Mouse (Mus musculus): ENCODE measurements at regions not wholly inside any gene's neighbourhood (a gene's known extent, or its start where the extent isn't known, plus 50 kb on each side); places are given as distances from the start of the nearest gene placed in this dataset.

DNA sequence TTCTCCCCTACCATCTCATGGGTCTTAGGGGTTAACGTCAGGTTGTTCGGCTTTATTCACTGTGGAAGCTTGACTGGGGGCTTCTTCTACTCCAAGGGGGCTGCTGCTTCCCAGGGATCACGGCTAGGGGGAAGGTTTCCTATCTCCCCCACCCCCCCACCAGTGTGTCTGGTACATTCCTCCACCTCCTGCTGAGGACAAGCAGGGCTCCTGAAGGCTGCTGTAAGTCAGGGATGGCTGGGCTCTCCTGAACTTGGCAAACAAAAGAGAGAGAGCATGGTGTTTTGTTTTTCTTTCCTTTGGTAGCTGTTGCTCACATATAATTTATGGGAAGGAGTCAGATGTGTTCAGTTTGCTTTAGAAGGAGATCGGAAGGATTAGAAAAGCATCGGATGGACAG lies 54.7 kb upstream of the Commd3 start:
- Histone ChIP-seq H3K9ac (no peak overlapping the region), H3K27me3 (replicated peaks) (no peaks in the 10 kb centered on the region; the same call in none of the 2 replicates), H3K36me3 (no peaks in the 10 kb centered on the region), H3K4me1 (no peaks in the 10 kb centered on the region), H3K9me3 (replicated peaks) (no peaks in the 10 kb centered on the region), H3K4me3 (no peak overlapping the region), H3K27ac (no peak overlapping the region), H3K4me2 (no peak overlapping the region)
- WGBS (ENCODE audit: insufficient replicate concordance) = 47% methylated on average over 5 of the region's 5 CpGs
- ATAC-seq = no peak

DNA sequence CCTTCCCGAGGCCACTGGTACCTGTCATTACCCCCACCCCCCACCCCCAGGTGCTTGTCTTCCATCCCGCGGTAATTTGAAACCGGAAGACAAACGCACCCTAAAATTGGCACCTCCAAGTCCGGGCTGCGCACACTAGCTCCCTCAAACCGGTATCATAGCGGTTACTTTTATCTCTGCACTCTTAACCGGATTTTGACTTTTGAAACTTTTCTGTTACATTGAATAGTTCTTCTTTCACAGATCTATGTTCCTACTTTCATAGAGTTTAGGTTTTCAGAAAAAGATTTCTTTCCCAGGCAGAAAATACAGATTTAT lies 62.4 kb upstream of the Commd3 start:
- Histone ChIP-seq H3K4me3 (peak overlapping the region; percentile 50), H3K4me1 (peaks cover 16% of the 10 kb centered on the region), H3K27ac (no peak overlapping the region), H3K4me2 (peak overlapping the region; percentile 75), H3K36me3 (no peaks in the 10 kb centered on the region), H3K27me3 (replicated peaks) (peaks cover 43% of the 10 kb centered on the region), H3K9me3 (replicated peaks) (no peaks in the 10 kb centered on the region), H3K9ac (no peak overlapping the region)
- ATAC-seq = no peak
- WGBS (ENCODE audit: insufficient replicate concordance) = 7% methylated on average over 10 of the region's 10 CpGs

GRCm38 (mm10) chr2:18609075-18609867 lies 62.9 kb upstream of the Commd3 start:
- Histone ChIP-seq H3K9me3 (replicated peaks) (no peaks in the 10 kb centered on the region), H3K4me2 (peak overlapping the region; percentile 75), H3K27me3 (replicated peaks) (peaks cover 44% of the 10 kb centered on the region), H3K4me1 (peaks cover 16% of the 10 kb centered on the region), H3K4me3 (peak overlapping the region; percentile 50), H3K27ac (no peak overlapping the region), H3K9ac (peak overlapping the region; percentile 34; the same call in 1 of the 2 replicates), H3K36me3 (no peaks in the 10 kb centered on the region)
- WGBS (ENCODE audit: insufficient replicate concordance) = 2% methylated on average over 51 of the region's 51 CpGs
- ATAC-seq = no peak

GRCm38 (mm10) chr2:18608260-18609074 lies 63.7 kb upstream of the Commd3 start:
- peak overlapping the region; percentile 34 for H3K9ac ChIP-seq
- WGBS (ENCODE audit: insufficient replicate concordance) = 2% methylated on average over 29 of the region's 29 CpGs
- H3K27me3 ChIP-seq (replicated peaks) = peaks cover 46% of the 10 kb centered on the region
- ATAC-seq = peak; percentile 63
- no peak overlapping the region for H3K27ac ChIP-seq
- peak overlapping the region; percentile 75 for H3K4me2 ChIP-seq
- no peaks in the 10 kb centered on the region for H3K9me3 ChIP-seq (replicated peaks)
- H3K4me1 ChIP-seq = peaks cover 16% of the 10 kb centered on the region
- H3K4me3 ChIP-seq = peak overlapping the region; percentile 50
- H3K36me3 ChIP-seq = no peaks in the 10 kb centered on the region

DNA sequence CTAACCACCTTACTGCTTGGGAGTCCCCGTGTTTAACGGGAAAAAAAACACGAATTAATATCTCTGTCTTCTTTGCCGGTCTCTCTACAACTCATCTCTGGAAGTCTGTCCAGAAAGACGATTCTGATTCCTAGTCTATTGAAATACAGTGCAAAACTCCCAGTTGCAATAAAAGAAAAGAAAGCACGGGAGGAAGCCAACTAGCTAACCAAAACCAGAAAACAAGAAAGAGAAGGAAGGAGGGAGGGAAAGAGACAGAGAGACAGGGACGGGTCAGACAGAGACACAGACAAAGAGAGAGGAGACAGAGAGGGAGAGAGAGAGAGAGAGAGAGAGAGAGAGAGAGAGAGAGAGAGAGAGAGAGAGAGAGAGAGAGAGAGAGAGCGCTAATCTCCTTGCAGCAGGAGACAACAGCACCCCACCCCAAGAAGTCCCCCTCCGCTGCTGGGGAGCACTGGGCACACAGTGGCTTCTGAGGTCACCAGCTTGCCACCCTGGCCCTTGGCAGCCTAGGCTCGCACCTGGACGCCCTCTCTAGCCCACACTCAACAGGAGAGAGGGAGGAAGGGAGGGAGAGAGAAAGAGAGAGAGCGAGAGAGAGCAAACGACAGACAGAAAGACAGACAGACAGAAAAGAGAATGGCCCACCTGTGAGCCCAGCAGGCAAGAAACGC lies 64.5 kb upstream of the Commd3 start:
- Histone ChIP-seq H3K36me3 (no peaks in the 10 kb centered on the region), H3K9me3 (replicated peaks) (no peaks in the 10 kb centered on the region), H3K9ac (peak overlapping the region; percentile 34), H3K4me3 (peak overlapping the region; percentile 50), H3K4me1 (peaks cover 16% of the 10 kb centered on the region), H3K4me2 (peak overlapping the region; percentile 75), H3K27ac (no peak overlapping the region), H3K27me3 (replicated peaks) (peaks cover 46% of the 10 kb centered on the region)
- no peak for ATAC-seq
- 2% methylated on average over 14 of the region's 14 CpGs for WGBS (ENCODE audit: insufficient replicate concordance)

DNA sequence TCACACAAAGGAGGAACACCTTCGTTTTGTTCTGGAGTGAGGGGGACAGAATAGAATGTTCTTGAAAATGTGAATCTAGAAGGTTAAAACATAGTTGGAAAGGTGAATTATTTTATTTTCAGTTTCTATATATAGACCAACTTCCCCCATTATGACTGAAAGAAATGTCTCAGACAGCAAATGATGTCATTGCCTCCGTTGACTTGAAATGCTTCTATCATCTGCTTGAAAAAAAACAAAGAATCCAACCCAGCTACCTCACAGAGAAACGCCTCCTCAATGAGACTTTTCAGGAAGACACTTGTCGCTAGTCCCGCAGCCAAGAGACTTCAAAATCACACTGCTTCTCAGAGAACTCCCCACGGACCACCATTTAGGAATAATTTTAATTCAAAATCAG lies 65.1 kb upstream of the Commd3 start:
- Histone ChIP-seq H3K9me3 (replicated peaks) (no peaks in the 10 kb centered on the region), H3K9ac (no peak overlapping the region), H3K36me3 (no peaks in the 10 kb centered on the region), H3K4me2 (peak overlapping the region; percentile 75), H3K27me3 (replicated peaks) (peaks cover 46% of the 10 kb centered on the region), H3K27ac (no peak overlapping the region), H3K4me1 (peaks cover 16% of the 10 kb centered on the region), H3K4me3 (no peak overlapping the region)
- no peak for ATAC-seq
- WGBS (ENCODE audit: insufficient replicate concordance) = 7% methylated on average over 6 of the region's 6 CpGs

DNA sequence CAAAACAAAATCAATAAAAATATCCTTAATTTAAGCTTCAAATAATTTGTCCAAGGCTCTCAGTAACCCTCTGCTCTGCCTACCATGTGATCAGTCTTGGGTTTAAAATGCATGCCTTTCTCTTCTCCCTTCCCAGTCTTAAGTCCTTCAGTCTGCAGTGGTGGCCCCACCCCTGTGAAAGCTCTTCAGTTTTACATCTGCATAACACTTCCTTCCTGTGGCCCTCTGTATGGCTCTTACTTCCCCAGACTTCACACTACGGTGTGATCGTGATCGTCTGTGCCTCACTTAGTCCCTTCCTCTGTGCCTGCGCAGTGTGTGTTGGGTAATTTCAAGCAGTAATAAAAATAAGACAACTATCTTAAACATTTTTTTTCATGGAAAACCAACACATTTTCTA lies 80.0 kb upstream of the Commd3 start:
- Histone ChIP-seq H3K9ac (no peak overlapping the region), H3K27me3 (replicated peaks) (no peaks in the 10 kb centered on the region), H3K4me1 (peaks cover 4% of the 10 kb centered on the region), H3K36me3 (no peaks in the 10 kb centered on the region), H3K27ac (no peak overlapping the region), H3K4me3 (no peak overlapping the region), H3K9me3 (replicated peaks) (no peaks in the 10 kb centered on the region), H3K4me2 (no peak overlapping the region)
- 40% methylated on average over 4 of the region's 4 CpGs for WGBS (ENCODE audit: insufficient replicate concordance)
- no peak for ATAC-seq

GRCm38 (mm10) chr2:18588232-18588631 lies 84.0 kb upstream of the Commd3 start:
- H3K4me1 ChIP-seq = peaks cover 14% of the 10 kb centered on the region
- H3K9me3 ChIP-seq (replicated peaks) = no peaks in the 10 kb centered on the region
- H3K9ac ChIP-seq = peak overlapping the region; percentile 70
- H3K36me3 ChIP-seq = no peaks in the 10 kb centered on the region
- H3K4me3 ChIP-seq = peak overlapping the region; percentile 63
- no peaks in the 10 kb centered on the region for H3K27me3 ChIP-seq (replicated peaks)
- ATAC-seq = no peak
- WGBS (ENCODE audit: insufficient replicate concordance) = 9% methylated on average over 4 of the region's 4 CpGs
- H3K4me2 ChIP-seq = peak overlapping the region; percentile 72
- H3K27ac ChIP-seq = no peak overlapping the region

- Histone ChIP-seq H3K4me3 (peak overlapping the region; percentile 63), H3K4me1 (peaks cover 14% of the 10 kb centered on the region), H3K36me3 (no peaks in the 10 kb centered on the region), H3K27me3 (replicated peaks) (no peaks in the 10 kb centered on the region), H3K4me2 (peak overlapping the region; percentile 72), H3K9ac (peak overlapping the region; percentile 70), H3K9me3 (replicated peaks) (no peaks in the 10 kb centered on the region), H3K27ac (peak overlapping the region; percentile 45; the same call in 1 of the 2 replicates)
- under 1% methylated on average over 16 of the region's 16 CpGs for WGBS (ENCODE audit: insufficient replicate concordance)
- ATAC-seq = 0 out of 2 replicates have a peak, but pooled peaks have one; percentile 21
These were observed 84.4 kb upstream of the Commd3 start for GRCm38 (mm10) chr2:18587746-18588231.

DNA sequence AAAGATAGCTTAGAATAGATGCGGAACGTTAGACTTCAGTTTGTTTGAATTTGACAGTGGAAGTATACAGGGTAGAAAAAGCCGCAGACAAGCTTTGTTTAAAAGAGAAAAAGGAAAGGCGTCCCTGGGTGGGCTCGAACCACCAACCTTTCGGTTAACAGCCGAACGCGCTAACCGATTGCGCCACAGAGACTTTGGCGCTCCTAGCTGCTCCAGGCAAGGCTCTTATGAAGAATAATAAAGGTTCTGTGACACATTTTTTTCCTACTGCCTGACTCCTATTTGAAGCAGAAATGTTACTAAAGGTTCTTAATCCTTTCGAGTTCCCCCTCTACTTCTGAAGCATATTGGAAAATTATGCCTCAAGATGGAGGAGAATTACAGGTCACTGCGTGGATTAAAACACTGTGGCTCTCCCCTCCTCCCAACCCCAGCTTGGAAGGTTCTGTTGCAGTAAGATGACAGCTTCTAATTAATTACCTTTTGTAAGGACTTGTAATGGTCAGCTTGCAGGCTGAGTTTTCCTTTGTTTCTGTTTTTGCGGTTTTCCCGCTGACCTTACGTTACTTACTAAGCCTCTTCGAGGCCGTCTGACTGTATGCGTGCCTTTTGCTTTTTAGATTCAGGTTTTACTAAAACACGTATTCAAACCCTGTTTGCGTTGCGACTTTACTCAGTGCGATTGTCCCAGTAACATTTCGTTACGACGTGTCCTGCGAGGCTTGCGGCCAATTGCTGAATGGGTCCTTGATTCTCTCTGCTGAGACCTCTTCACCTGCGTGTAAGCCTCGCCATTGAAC lies 85.1 kb upstream of the Commd3 start:
- Histone ChIP-seq H3K9ac (peak overlapping the region; percentile 70), H3K27me3 (replicated peaks) (no peaks in the 10 kb centered on the region), H3K36me3 (no peaks in the 10 kb centered on the region), H3K4me3 (peak overlapping the region; percentile 63), H3K9me3 (replicated peaks) (no peaks in the 10 kb centered on the region), H3K4me2 (peak overlapping the region; percentile 72), H3K4me1 (peaks cover 14% of the 10 kb centered on the region), H3K27ac (peak overlapping the region; percentile 45; the same call in 1 of the 2 replicates)
- peak; percentile 77 for ATAC-seq
- under 1% methylated on average over 31 of the region's 31 CpGs for WGBS (ENCODE audit: insufficient replicate concordance)

All from liver, embryonic 12.5 days (tissue).